Mouse (Mus musculus) yolk sac, embryonic 10.5 days (tissue): ENCODE measurements around the gene Echdc2.

ENCODE experiments used
- DNase-seq: peaks from one replicate; pipeline ENCODE4 v3.0.0-alpha.2; 2017; ENCODE audit warnings: low spot score

Echdc2 gene

GRCm38 (mm10) chr4:108199236-108199635, 34.0 kb downstream of the Echdc2 start:
- DNase-seq, result no peak

- no peak for DNase-seq
Observed at GRCm38 (mm10) chr4:108204629-108205028, 39.4 kb downstream of the Echdc2 start.

- no peak for DNase-seq
Observed at GRCm38 (mm10) chr4:108213023-108213422, 47.8 kb downstream of the Echdc2 start.

GRCm38 (mm10) chr4:108217332-108218179, 52.3 kb downstream of the Echdc2 start, which contains the start of gene Zyg11a:
Gene Zyg11a, minus strand, starts transcription at chr4:108218048.
- peak; percentile 71 for DNase-seq

- peak; percentile 47 for DNase-seq
Observed at GRCm38 (mm10) chr4:108219019-108219418, 53.8 kb downstream of the Echdc2 start.

- no peak for DNase-seq
Observed at GRCm38 (mm10) chr4:108222507-108222906, 57.3 kb downstream of the Echdc2 start.

- DNase-seq, result peak; percentile 81
Observed at GRCm38 (mm10) chr4:108225341-108225872, 60.2 kb downstream of the Echdc2 start.
